Comparison of ENCODE assay signal across 19 mouse cellular contexts in genomic region chr12:29700026-29700425, GRCm38 (mm10).
DNase-seq lines count a peak whose midpoint lies in the region; ATAC-seq and TF ChIP-seq lines count a peak whose summit lies in the region.
"Had no signal": no experiment of that assay in that cellular context is flagged by ENCODE, and none has a peak within 500 bp of the region (broad histone marks: within the 10 kb centered on the region; RNA-seq: fewer than 3 reads in every experiment).

No protein-coding gene starts in this region.

- H3K4me3 ChIP-seq in heart, embryonic 10.5 days = no peak overlapping the region
- no peak overlapping the region for H3K4me3 ChIP-seq in heart, embryonic 11.5 days (ENCODE audit: low read depth, low read length)
- H3K4me3 ChIP-seq in stomach, embryonic 15.5 days (replicated peaks) = no peak overlapping the region
- H3K4me3 ChIP-seq in stomach, postnatal 0 days (ENCODE audit: low read depth, low read length) = no peak overlapping the region
- no peak overlapping the region for H3K4me3 ChIP-seq in midbrain, postnatal 0 days (ENCODE audit: low read depth, low read length)
- H3K4me3 ChIP-seq in intestine, embryonic 15.5 days (replicated peaks) = no peak overlapping the region
- H3K4me3 ChIP-seq: heart, embryonic 12.5 days; liver, embryonic 15.5 days; myocyte had no signal

- no peak for TF ChIP-seq EP300 in stomach, postnatal 0 days (optimal IDR thresholded peaks at IDR 0.05)

- no peak for ATAC-seq in heart, embryonic 11.5 days (replicated peaks; ENCODE audit: insufficient number of reproducible peaks, low FRiP score, low TSS enrichment)
- ATAC-seq in stomach, embryonic 15.5 days (ENCODE audit: insufficient read depth, low FRiP score, low read depth) = 0 out of 2 replicates have a peak, but pooled peaks have one; percentile 24
- ATAC-seq in stomach, postnatal 0 days (ENCODE audit: low FRiP score, low TSS enrichment) = no peak
- no peak for ATAC-seq in midbrain, postnatal 0 days (ENCODE audit: low FRiP score)
- ATAC-seq in intestine, embryonic 15.5 days = no peak
- ATAC-seq: lung, postnatal 0 days had no signal

- 78% methylated on average over 3 of the region's 3 CpGs for WGBS in heart, embryonic 10.5 days
- 79% methylated on average over 3 of the region's 3 CpGs for WGBS in heart, embryonic 11.5 days (ENCODE audit: insufficient replicate concordance)
- WGBS in stomach, embryonic 15.5 days = 81% methylated on average over 3 of the region's 3 CpGs
- 79% methylated on average over 3 of the region's 3 CpGs for WGBS in stomach, postnatal 0 days
- WGBS in midbrain, postnatal 0 days = 89% methylated on average over 3 of the region's 3 CpGs
- WGBS in intestine, embryonic 15.5 days = 74% methylated on average over 3 of the region's 3 CpGs

- no peaks in the 10 kb centered on the region for H3K36me3 ChIP-seq in heart, embryonic 10.5 days
- no peaks in the 10 kb centered on the region for H3K36me3 ChIP-seq in heart, embryonic 11.5 days (ENCODE audit: control insufficient read depth, insufficient read depth, low read length)
- no peaks in the 10 kb centered on the region for H3K36me3 ChIP-seq in stomach, embryonic 15.5 days
- no peaks in the 10 kb centered on the region for H3K36me3 ChIP-seq in stomach, postnatal 0 days (ENCODE audit: control insufficient read depth, insufficient read depth, low read length)
- no peaks in the 10 kb centered on the region for H3K36me3 ChIP-seq in midbrain, postnatal 0 days (ENCODE audit: insufficient read depth, low read length)
- H3K36me3 ChIP-seq in intestine, embryonic 15.5 days = no peaks in the 10 kb centered on the region
- H3K36me3 ChIP-seq: heart, embryonic 12.5 days; liver, embryonic 15.5 days had no signal

- no peaks in the 10 kb centered on the region for H3K9me3 ChIP-seq in heart, embryonic 10.5 days
- no peaks in the 10 kb centered on the region for H3K9me3 ChIP-seq in heart, embryonic 11.5 days (replicated peaks; ENCODE audit: control insufficient read depth, low read length)
- no peaks in the 10 kb centered on the region for H3K9me3 ChIP-seq in stomach, embryonic 15.5 days
- H3K9me3 ChIP-seq in stomach, postnatal 0 days (ENCODE audit: control insufficient read depth, low read length) = no peaks in the 10 kb centered on the region
- no peaks in the 10 kb centered on the region for H3K9me3 ChIP-seq in midbrain, postnatal 0 days (ENCODE audit: low read length)
- no peaks in the 10 kb centered on the region for H3K9me3 ChIP-seq in intestine, embryonic 15.5 days
- H3K9me3 ChIP-seq: heart, embryonic 12.5 days; liver, embryonic 15.5 days had no signal

- no peak overlapping the region for H3K9ac ChIP-seq in heart, embryonic 11.5 days (ENCODE audit: low read depth, low read length)
- H3K9ac ChIP-seq in stomach, embryonic 15.5 days = no peak overlapping the region
- no peak overlapping the region for H3K9ac ChIP-seq in stomach, postnatal 0 days (ENCODE audit: low read length)
- no peak overlapping the region for H3K9ac ChIP-seq in midbrain, postnatal 0 days (replicated peaks; ENCODE audit: low read length, poor library complexity, severe bottlenecking)
- H3K9ac ChIP-seq in intestine, embryonic 15.5 days = no peak overlapping the region
- H3K9ac ChIP-seq: heart, embryonic 12.5 days; liver, embryonic 15.5 days had no signal

- no peak overlapping the region for H3K4me2 ChIP-seq in heart, embryonic 11.5 days
- no peak overlapping the region for H3K4me2 ChIP-seq in stomach, embryonic 15.5 days
- no peak overlapping the region for H3K4me2 ChIP-seq in stomach, postnatal 0 days (replicated peaks; ENCODE audit: low read depth)
- H3K4me2 ChIP-seq in midbrain, postnatal 0 days (ENCODE audit: low read depth, low read length, poor library complexity, severe bottlenecking) = no peak overlapping the region
- no peak overlapping the region for H3K4me2 ChIP-seq in intestine, embryonic 15.5 days (replicated peaks)
- H3K4me2 ChIP-seq: heart, embryonic 12.5 days; liver, embryonic 15.5 days had no signal

- H3K4me1 ChIP-seq in heart, embryonic 10.5 days = peaks cover 32% of the 10 kb centered on the region
- H3K4me1 ChIP-seq in heart, embryonic 11.5 days (ENCODE audit: control insufficient read depth, insufficient read depth, low read length) = peaks cover 25% of the 10 kb centered on the region
- peaks cover 5% of the 10 kb centered on the region; the same call in 1 of the 2 replicates for H3K4me1 ChIP-seq in stomach, embryonic 15.5 days
- H3K4me1 ChIP-seq in stomach, postnatal 0 days (replicated peaks; ENCODE audit: control insufficient read depth, insufficient read depth) = no peaks in the 10 kb centered on the region
- H3K4me1 ChIP-seq in midbrain, postnatal 0 days (ENCODE audit: insufficient read depth, low read length) = peaks cover 46% of the 10 kb centered on the region
- H3K4me1 ChIP-seq in intestine, embryonic 15.5 days (replicated peaks) = peaks cover 5% of the 10 kb centered on the region; the same call in 1 of the 2 replicates
- H3K4me1 ChIP-seq: liver, embryonic 15.5 days had no signal

- no peak for TF ChIP-seq CTCF in stomach, postnatal 0 days (IDR thresholded peaks at IDR 0.05; ENCODE audit: low read depth)
- TF ChIP-seq CTCF in midbrain, postnatal 0 days (IDR thresholded peaks at IDR 0.05) = no peak

- H3K27me3 ChIP-seq in heart, embryonic 10.5 days (ENCODE audit: insufficient read depth, poor library complexity, severe bottlenecking) = no peaks in the 10 kb centered on the region
- peaks cover 2% of the 10 kb centered on the region; the same call in 1 of the 2 replicates for H3K27me3 ChIP-seq in heart, embryonic 11.5 days (ENCODE audit: control insufficient read depth, insufficient read depth, low read length)
- H3K27me3 ChIP-seq in stomach, embryonic 15.5 days (replicated peaks) = no peaks in the 10 kb centered on the region
- H3K27me3 ChIP-seq in stomach, postnatal 0 days (ENCODE audit: control insufficient read depth, insufficient read depth, low read length) = no peaks in the 10 kb centered on the region
- H3K27me3 ChIP-seq in midbrain, postnatal 0 days (ENCODE audit: insufficient read depth, low read length) = no peaks in the 10 kb centered on the region
- no peaks in the 10 kb centered on the region for H3K27me3 ChIP-seq in intestine, embryonic 15.5 days (replicated peaks)
- H3K27me3 ChIP-seq: heart, embryonic 12.5 days; liver, embryonic 15.5 days had no signal

- H3K27ac ChIP-seq in heart, embryonic 10.5 days = no peak overlapping the region
- no peak overlapping the region for H3K27ac ChIP-seq in heart, embryonic 11.5 days (ENCODE audit: low read depth, low read length)
- no peak overlapping the region for H3K27ac ChIP-seq in stomach, embryonic 15.5 days
- H3K27ac ChIP-seq in stomach, postnatal 0 days (replicated peaks) = no peak overlapping the region
- H3K27ac ChIP-seq in midbrain, postnatal 0 days (ENCODE audit: low read depth, low read length) = peak overlapping the region; percentile 89
- no peak overlapping the region for H3K27ac ChIP-seq in intestine, embryonic 15.5 days
- H3K27ac ChIP-seq: liver, embryonic 15.5 days had no signal

- DNase-seq in heart, embryonic 10.5 days (ENCODE audit: low spot score) = peak; percentile 55
- DNase-seq in stomach, postnatal 0 days (ENCODE audit: low spot score) = no peak
- DNase-seq in midbrain, postnatal 0 days (ENCODE audit: low spot score) = no peak
- DNase-seq in layer of hippocampus, postnatal 14 days (ENCODE audit: low spot score in 2 of 2) = no peak
- DNase-seq: adrenal gland, adult 2 months; cerebellum, postnatal 25 days; gastrocnemius, postnatal 14 days; heart, postnatal 36 days; kidney, adult 11 months; kidney, postnatal 10 days; layer of hippocampus, adult 9-11 months; thymus, postnatal 36 days had no signal
